Comparison of ENCODE assay signal across 18 mouse cellular contexts in the genomic region with DNA sequence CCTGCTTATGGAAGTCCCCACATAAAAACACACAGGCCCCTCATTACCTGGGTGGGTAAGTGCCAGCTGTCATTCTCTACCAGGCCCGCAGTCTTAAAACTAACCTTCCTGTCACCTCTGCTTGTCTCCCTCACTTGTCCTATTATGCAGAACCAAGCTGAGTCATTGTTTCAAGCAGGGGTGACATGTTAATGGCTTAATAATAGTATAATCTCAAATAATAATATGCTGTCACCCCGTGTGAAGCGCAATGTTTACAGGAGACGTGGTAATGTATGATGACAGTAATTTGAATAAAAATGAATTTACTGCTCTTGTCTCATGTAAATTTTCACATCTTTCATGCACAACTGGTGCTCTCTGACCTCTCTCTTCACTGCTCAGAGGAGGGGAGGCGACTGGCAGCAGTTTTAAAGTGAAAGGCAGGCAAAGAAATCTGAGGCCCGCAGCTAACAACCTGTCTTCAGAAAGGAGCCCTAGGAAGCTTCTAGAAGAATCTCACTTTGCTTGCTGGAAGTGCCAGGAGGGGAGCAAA.
"Had no signal": no experiment of that assay in that cellular context is flagged by ENCODE, and none has a peak within 500 bp of the region (broad histone marks: within the 10 kb centered on the region; RNA-seq: fewer than 3 reads in every experiment).

No protein-coding gene starts in this region.

- H3K4me3 ChIP-seq: midbrain, embryonic 10.5 days; midbrain, embryonic 12.5 days; myocyte; neural tube, embryonic 13.5 days; neural tube, embryonic 15.5 days; stomach, embryonic 15.5 days had no signal

- ATAC-seq: midbrain, embryonic 16.5 days had no signal

- H3K27me3 ChIP-seq: neural tube, embryonic 15.5 days; stomach, embryonic 15.5 days had no signal

- H3K4me2 ChIP-seq: lung, embryonic 14.5 days; midbrain, embryonic 12.5 days; neural tube, embryonic 13.5 days; neural tube, embryonic 15.5 days; stomach, embryonic 15.5 days had no signal

- H3K9ac ChIP-seq: lung, embryonic 14.5 days; midbrain, embryonic 12.5 days; neural tube, embryonic 13.5 days; neural tube, embryonic 15.5 days; stomach, embryonic 15.5 days had no signal

- H3K4me1 ChIP-seq: midbrain, embryonic 10.5 days; midbrain, embryonic 12.5 days; neural tube, embryonic 13.5 days; neural tube, embryonic 15.5 days; stomach, embryonic 15.5 days had no signal

- H3K9me3 ChIP-seq: midbrain, embryonic 10.5 days; midbrain, embryonic 12.5 days; neural tube, embryonic 13.5 days; neural tube, embryonic 15.5 days; stomach, embryonic 15.5 days had no signal

- H3K36me3 ChIP-seq: midbrain, embryonic 10.5 days; midbrain, embryonic 12.5 days; neural tube, embryonic 13.5 days; neural tube, embryonic 15.5 days; stomach, embryonic 15.5 days had no signal

- H3K27ac ChIP-seq: midbrain, embryonic 10.5 days; midbrain, embryonic 12.5 days; neural tube, embryonic 13.5 days; neural tube, embryonic 15.5 days; stomach, embryonic 15.5 days; stomach, postnatal 0 days had no signal

- DNase-seq: lung, adult 18-20 months; lung, postnatal 10 days; lung, postnatal 4 days; midbrain, embryonic 14.5 days; retina, postnatal 1 day; right cerebral cortex, adult 18-20 months; thymus, adult 2 months; thymus, postnatal 25 days; thymus, postnatal 4 days had no signal
